Mouse (Mus musculus) ovary, adult 18-20 months (tissue): Measurements from ENCODE around the gene Slc27a1.

ENCODE experiments used
- DNase-seq: peaks from one replicate; pipeline ENCODE4 v3.0.0; 2022; ENCODE audit warnings: low spot score, mixed read lengths

The Slc27a1 gene

GRCm38 (mm10) chr8:71586891-71587290, 18.2 kb downstream of the Slc27a1 start:
- DNase-seq, result no peak

- DNase-seq, result no peak
Measured at GRCm38 (mm10) chr8:71588762-71589161, 20.1 kb downstream of the Slc27a1 start.

GRCm38 (mm10) chr8:71591017-71591416, 22.3 kb downstream of the Slc27a1 start:
- DNase-seq, result no peak

GRCm38 (mm10) chr8:71591471-71592373, 23.0 kb downstream of the Slc27a1 start, which contains the start of gene Pgls:
Gene Pgls (plus strand): TSS chr8:71592176.
- DNase-seq, result peak; percentile 94

GRCm38 (mm10) chr8:71592374-71593170, 23.9 kb downstream of the Slc27a1 start:
- DNase-seq, result peak; percentile 72

- no peak for DNase-seq
Measured at GRCm38 (mm10) chr8:71593556-71594323, 25.1 kb downstream of the Slc27a1 start.

GRCm38 (mm10) chr8:71594324-71594722, 25.6 kb downstream of the Slc27a1 start:
- DNase-seq, result no peak

GRCm38 (mm10) chr8:71595862-71596261, 27.2 kb downstream of the Slc27a1 start:
- DNase-seq, result peak; percentile 73

- no peak for DNase-seq
Measured at GRCm38 (mm10) chr8:71596384-71596783, 27.7 kb downstream of the Slc27a1 start.

- no peak for DNase-seq
Measured at GRCm38 (mm10) chr8:71596798-71597197, 28.1 kb downstream of the Slc27a1 start.

- no peak for DNase-seq
Measured at GRCm38 (mm10) chr8:71597451-71597850, 28.8 kb downstream of the Slc27a1 start, which contains the start of gene Fam129c. Gene Fam129c (plus strand): TSS chr8:71597648.

GRCm38 (mm10) chr8:71598375-71598774, 29.7 kb downstream of the Slc27a1 start:
- DNase-seq, result no peak

GRCm38 (mm10) chr8:71598841-71599240, 30.2 kb downstream of the Slc27a1 start:
- no peak for DNase-seq

- DNase-seq, result no peak
Measured at GRCm38 (mm10) chr8:71601939-71602665, 33.4 kb downstream of the Slc27a1 start.

GRCm38 (mm10) chr8:71602666-71603334, 34.1 kb downstream of the Slc27a1 start:
- DNase-seq, result peak; percentile 73

GRCm38 (mm10) chr8:71604021-71604420, 35.3 kb downstream of the Slc27a1 start:
- no peak for DNase-seq

- DNase-seq, result peak; percentile 98
Measured at GRCm38 (mm10) chr8:71610822-71611651, 42.4 kb downstream of the Slc27a1 start, which contains the start of gene Colgalt1. Gene Colgalt1 (plus strand): TSS chr8:71610998.

GRCm38 (mm10) chr8:71612141-71612540, 43.5 kb downstream of the Slc27a1 start:
- no peak for DNase-seq

GRCm38 (mm10) chr8:71613418-71613817, 44.7 kb downstream of the Slc27a1 start:
- no peak for DNase-seq

- DNase-seq, result no peak
Measured at GRCm38 (mm10) chr8:71619786-71620185, 51.1 kb downstream of the Slc27a1 start.
